Mouse (Mus musculus) B cell, adult (primary cell): Measurements from ENCODE around the gene Sppl2b. TPM values are rescaled to one million over a fixed set of nuclear protein-coding genes. Genes with fewer than 3 reads are reported as not detected.

Experiments used
- total RNA-seq: library from RNA; stranded (reverse); gene quantifications from 4 replicates; pipeline ENCODE4 v1.2.4, GENCODE M21; 2023; ENCODE audit not compliant: inconsistent age

Gene Sppl2b
- total RNA-seq = 24.8 to 34.2 TPM (median 28.8 TPM) in 4 replicates

DNA sequence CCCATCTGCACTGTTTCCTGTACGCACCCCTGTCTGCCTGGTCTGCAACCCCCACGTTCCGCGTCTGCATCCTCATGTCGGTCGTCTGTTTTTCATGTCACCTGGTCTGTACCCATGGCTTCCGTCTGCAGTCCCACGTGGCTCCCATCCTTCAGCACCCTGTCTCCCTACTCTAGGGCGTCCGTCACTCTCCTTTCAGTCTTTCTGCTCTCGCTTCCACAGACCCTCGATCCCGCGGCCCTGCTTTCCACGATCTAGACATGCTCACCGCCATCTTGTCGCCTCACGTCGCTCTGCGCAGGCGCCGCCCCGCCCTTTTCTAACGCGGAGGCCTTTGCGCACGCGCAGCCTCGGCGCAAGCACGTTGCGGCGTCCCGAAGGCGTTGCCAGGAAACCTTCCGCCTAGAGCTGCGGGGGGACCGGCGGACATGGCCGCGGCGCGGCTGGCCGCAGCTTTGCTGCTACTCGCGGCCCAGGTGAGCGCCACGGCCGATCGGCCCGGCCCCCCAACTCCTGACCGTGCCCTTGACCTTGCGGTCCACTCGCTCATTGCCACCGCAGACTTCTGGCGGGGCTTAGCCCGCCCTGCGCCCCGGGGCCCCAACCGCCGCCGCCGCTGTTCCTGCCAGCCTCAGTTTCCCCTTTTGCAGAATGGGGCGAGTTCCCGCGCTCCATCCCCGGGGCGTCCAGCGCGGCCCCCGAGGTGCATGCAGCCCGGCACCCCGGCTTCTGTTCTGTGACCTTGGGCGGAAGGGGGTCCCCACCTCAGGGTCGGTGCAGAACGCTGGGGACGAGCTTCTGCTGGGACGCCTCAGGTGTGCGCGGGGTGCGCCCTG, at the start of gene Sppl2b, which contains the start of gene Lsm7:
Gene Sppl2b, plus strand, starts transcription at position 363 of the 836 bp plus-strand sequence.
Gene Lsm7, minus strand, starts transcription at position 297 of the 836 bp plus-strand sequence.

DNA sequence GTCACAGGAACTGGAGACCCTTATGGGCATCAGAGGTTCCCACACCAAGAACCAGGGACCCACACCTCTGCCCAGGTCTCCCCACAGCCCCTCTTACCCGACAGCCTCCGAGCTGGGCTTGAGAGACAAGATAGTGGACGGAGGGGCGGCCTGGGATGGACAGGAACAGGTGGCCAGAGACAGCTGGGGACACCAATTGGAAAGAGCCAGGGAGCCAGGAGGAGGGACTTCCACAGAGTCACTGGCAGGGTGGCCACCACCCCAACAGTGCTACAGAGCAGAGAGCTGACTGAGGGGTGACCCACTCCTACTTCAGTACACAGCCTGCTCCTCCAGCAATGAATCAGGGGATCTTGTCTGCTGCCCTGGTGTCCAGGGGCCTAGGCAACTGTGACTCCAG, 41.7 kb upstream of the Sppl2b start, which contains the start of gene Jsrp1:
Gene Jsrp1, minus strand, starts transcription at position 133 of the 400 bp plus-strand sequence.

DNA sequence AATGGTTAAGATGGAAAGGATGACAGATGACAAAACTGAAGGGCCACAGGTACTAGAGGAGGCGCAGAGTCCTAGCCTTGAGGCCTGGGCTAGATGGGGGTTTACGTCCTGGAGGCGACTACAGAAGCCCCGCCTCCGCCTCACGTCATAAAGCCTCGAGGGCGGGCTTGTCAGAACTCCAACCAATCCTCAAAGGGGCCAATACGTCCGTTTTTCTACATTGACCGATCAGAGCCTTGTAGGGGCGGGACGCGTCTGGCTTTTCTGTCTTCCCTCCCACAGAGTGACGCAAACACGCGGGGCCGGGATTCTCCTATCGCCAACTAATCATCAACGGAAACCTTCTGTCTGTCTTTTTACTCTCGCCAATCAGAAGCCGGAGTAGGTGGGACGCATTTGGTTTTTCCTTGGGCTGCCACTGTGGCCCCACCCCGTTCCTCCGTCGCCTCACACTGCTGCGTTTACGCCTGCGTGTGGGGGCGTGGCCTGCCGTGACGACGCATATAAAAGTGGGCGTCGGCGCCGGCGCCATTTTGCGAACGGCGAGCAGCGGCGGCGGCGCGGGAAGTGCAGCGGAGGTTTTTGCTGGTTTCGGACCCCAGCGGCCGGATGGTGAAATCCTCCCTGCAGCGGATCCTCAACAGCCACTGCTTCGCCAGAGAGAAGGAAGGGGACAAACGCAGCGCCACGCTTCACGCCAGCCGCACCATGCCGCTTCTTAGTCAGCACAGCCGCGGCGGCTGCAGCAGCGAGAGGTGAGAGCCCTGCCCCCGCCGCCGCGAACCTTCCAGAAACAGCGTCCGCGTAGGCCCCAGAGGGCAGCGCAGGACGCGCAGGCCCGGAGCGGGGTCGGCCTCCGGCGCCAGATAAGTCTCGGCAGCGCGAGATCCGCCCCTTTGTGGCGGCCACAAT, 28.7 kb upstream of the Sppl2b start, which contains the start of gene Oaz1:
Gene Oaz1, plus strand, starts transcription at position 506 of the 912 bp plus-strand sequence.

DNA sequence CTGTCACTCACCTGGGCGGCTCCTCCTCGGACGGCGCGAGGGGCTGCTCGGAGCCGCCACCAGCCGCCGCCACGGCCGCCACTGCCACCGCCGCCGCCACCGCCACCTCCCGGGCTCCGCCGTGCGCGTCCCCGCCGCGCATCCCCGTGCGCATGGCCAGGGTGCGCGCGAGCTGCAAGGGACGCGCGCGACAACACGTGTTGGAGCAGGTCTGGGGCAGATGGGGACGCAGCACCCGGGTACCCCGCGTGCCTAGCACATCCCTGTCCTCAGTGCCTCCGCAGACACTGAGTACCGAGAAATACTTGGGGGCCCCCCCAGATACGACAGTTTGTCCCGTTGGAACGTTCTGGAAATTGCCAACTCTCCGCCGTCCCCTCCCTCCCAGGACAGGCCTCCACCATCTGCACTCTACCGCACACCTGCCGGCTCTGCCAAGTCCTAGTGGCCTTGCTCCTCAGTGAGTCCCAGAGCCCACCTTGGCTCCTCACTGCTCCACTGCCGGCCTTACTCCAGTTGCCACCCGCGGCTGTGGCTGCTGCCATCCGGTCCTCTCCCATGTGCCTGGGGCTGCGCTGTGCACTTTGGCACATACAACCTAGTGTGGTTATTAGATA, 11.0 kb upstream of the Sppl2b start, which contains the start of gene Lingo3:
Gene Lingo3, minus strand, starts transcription at position 109 of the 617 bp plus-strand sequence.

DNA sequence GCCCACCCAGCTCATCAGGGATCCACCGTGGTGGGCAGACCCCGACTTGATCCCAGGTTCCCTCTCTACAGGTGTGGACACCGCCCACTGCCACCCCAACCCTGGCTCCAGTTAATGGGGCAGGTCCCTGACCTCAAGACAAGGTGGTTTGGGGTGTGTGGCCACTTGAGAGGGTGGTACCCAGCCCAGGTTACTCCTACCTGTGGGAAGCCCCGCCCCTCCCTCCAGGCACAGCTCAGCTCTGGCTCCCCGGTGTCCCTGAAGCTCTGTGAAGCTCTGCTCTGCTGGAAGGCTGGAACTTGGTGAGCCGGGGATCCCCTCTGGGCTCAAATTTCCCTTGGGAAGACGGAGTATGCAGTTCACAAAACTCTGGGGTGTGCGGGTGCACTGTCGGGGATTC, 16.5 kb downstream of the Sppl2b start, which contains the start of gene Tmprss9:
Gene Tmprss9, plus strand, starts transcription at position 268 of the 400 bp plus-strand sequence.

DNA sequence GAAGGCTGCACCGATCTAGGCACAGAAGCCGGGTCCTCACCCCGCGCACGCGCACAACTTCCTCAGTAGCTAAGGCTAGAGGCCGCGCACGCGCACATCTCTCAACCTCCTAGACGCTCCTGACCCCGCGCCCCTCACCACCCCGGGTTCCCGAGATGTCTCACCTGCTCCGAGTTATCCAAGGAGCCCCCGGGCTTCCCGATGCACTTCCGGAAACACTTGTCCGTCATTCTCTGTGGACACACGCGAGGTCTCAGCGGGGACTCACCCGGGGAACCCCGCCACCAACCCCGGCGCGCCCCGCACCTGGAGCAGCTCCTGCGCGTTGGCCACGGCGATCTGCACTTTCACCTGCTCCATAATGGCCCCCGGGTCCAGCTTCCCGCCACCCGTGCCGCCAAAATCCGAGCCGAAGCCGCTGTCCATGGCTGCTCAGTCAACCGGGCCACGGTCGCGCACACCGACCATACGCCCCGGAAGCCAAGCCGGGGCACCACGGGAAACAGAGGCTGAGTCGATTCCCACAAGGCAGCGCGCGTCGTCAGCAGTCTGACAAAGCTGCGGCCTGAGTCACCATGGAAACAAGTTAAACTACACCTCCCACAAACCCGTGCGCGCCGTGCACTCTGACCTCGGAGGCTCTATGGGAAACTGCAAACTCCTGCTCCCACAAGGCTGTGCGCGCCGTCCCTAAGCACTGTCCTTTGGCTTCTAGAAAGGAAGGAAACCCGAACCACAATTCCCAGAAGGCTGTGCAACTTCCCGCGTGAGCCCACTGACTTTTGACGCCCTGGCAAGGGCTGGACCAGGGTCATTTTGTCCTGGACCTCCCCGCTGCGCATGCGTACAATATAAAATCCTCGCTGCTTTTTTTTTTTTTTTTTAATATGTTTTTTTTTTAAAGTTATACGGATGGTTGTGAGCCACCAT, 45.5 kb downstream of the Sppl2b start, which contains the start of gene Timm13:
Gene Timm13, minus strand, starts transcription at position 652 of the 930 bp plus-strand sequence.

DNA sequence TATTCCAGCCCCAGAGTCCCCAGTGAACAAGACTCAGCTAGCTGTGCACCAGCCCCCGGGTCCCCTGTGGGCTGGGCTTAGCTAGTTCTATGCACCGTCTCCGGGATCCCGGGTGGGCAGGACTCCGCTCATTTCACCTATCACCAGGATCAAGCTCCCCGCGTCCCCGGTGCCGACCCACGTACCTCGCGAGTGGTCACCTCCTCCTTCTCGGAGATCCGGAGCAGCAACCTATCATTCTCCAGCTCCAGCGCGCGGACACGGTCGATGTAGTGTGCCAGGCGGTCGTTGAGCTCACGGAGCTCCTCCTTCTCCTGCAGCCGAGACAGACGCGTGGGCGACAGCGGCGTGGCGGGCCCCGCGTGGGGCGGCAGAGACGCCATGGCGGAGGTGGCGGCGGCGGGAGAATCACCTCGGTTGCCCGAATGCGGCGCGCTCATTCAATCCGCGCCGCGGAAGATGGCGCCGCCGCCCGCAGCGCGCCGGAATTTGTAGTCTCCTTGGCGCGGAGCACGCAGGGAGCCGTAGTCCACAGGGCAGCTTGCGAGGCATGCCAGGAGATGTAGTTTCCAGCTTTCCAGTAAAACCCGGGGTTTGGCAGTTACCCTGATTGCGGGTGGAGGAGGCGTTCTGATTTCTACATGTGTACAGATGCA, 62.8 kb downstream of the Sppl2b start, which contains the start of gene Lmnb2:
Gene Lmnb2, minus strand, starts transcription at position 467 of the 656 bp plus-strand sequence.

Other genes with a start within 250 kb of the Sppl2b start
- 8.0 to 11.8 TPM (median 9.9 TPM) in 4 replicates for gene Gm49322, start 249.3 kb upstream of the Sppl2b start, total RNA-seq
- gene Csnk1g2, start 232.4 kb upstream of the Sppl2b start, total RNA-seq = 197 to 226 TPM (median 216 TPM) in 4 replicates
- gene Btbd2, start 198.2 kb upstream of the Sppl2b start, total RNA-seq = 28.4 to 35.4 TPM (median 33.8 TPM) in 4 replicates
- 439 to 470 TPM (median 448 TPM) in 4 replicates for gene Mknk2, start 177.2 kb upstream of the Sppl2b start, total RNA-seq
- 98.5 to 112 TPM (median 103 TPM) in 4 replicates for gene Mob3a, start 153.3 kb upstream of the Sppl2b start, total RNA-seq
- gene Izumo4, start 153.1 kb upstream of the Sppl2b start, total RNA-seq = 27.3 to 49.1 TPM (median 36.6 TPM) in 4 replicates
- 128 to 153 TPM (median 137 TPM) in 4 replicates for gene Ap3d1, start 113.0 kb upstream of the Sppl2b start, total RNA-seq
- gene Dot1l, start 100.1 kb upstream of the Sppl2b start, total RNA-seq = 65.5 to 67.7 TPM (median 67.0 TPM) in 4 replicates
- 69.6 to 87.1 TPM (median 77.5 TPM) in 4 replicates for gene Sf3a2, start 57.1 kb upstream of the Sppl2b start, total RNA-seq
- gene Plekhj1, start 56.6 kb upstream of the Sppl2b start, total RNA-seq = 120 to 133 TPM (median 122 TPM) in 4 replicates
- 0.96 to 1.9 TPM (median 1.5 TPM) in 4 replicates for gene Amh, start 50.0 kb upstream of the Sppl2b start, total RNA-seq
- not detected in 4 replicates for gene Jsrp1, start 41.8 kb upstream of the Sppl2b start, total RNA-seq
- 502 to 594 TPM (median 550 TPM) in 4 replicates for gene Oaz1, start 28.6 kb upstream of the Sppl2b start, total RNA-seq
- gene Lingo3, start 11.2 kb upstream of the Sppl2b start, total RNA-seq = not detected in 4 replicates
- gene Lsm7, start 66 bp upstream of the Sppl2b start, total RNA-seq = 20.6 to 35.7 TPM (median 27.3 TPM) in 4 replicates
- not detected in 4 replicates for gene Tmprss9, start 16.6 kb downstream of the Sppl2b start, total RNA-seq
- gene Timm13, start 45.7 kb downstream of the Sppl2b start, total RNA-seq = 67.2 to 77.1 TPM (median 71.8 TPM) in 4 replicates
- 10.7 to 14.4 TPM (median 12.4 TPM) in 4 replicates for gene Lmnb2, start 63.0 kb downstream of the Sppl2b start, total RNA-seq
- 43.6 to 49.2 TPM (median 44.1 TPM) in 4 replicates for gene Gadd45b, start 74.8 kb downstream of the Sppl2b start, total RNA-seq
- gene Gng7, start 159.7 kb downstream of the Sppl2b start, total RNA-seq = 0.19 to 0.39 TPM (median 0.22 TPM) in 3 of 4 replicates, not detected in the other
- not detected in 4 replicates for gene Diras1, start 170.4 kb downstream of the Sppl2b start, total RNA-seq
- 10.1 to 13.0 TPM (median 12.5 TPM) in 4 replicates for gene Slc39a3, start 182.2 kb downstream of the Sppl2b start, total RNA-seq
- gene Sgta, start 204.9 kb downstream of the Sppl2b start, total RNA-seq = 62.6 to 68.2 TPM (median 64.7 TPM) in 4 replicates
- gene Thop1, start 214.8 kb downstream of the Sppl2b start, total RNA-seq = 17.0 to 20.3 TPM (median 17.5 TPM) in 4 replicates
- gene Creb3l3, start 243.6 kb downstream of the Sppl2b start, total RNA-seq = not detected in 4 replicates